Mouse (Mus musculus): ENCODE measurements at regions not wholly inside any gene's neighbourhood (a gene's known extent, or its start where the extent isn't known, plus 50 kb on each side); places are given as distances from the start of the nearest gene placed in this dataset.

- no peak for TF ChIP-seq CTCF (conservative IDR thresholded peaks at IDR 0.05; ENCODE audit: low read length)
- no peak for TF ChIP-seq POU5F1 (IDR thresholded peaks at IDR 0.05; ENCODE audit: borderline replicate concordance, low read length)
Observed at GRCm38 (mm10) chr17:43206701-43207470, 63.2 kb upstream of the Adgrf1 start.

Data from E14TG2a.4 (cell line).